Mouse (Mus musculus) E14TG2a.4 (cell line): ENCODE results near the gene 4930402F06Rik.

Source experiments
- CTCF ChIP-seq: conservative IDR thresholded peaks from 2 replicates; pipeline ENCODE4 v1.5.1; 2014; ENCODE audit warnings: low read length
- POU5F1 ChIP-seq: IDR thresholded peaks from 2 replicates; pipeline ENCODE4 v1.6.1; 2014; ENCODE audit warnings: low read length, borderline replicate concordance

DNA sequence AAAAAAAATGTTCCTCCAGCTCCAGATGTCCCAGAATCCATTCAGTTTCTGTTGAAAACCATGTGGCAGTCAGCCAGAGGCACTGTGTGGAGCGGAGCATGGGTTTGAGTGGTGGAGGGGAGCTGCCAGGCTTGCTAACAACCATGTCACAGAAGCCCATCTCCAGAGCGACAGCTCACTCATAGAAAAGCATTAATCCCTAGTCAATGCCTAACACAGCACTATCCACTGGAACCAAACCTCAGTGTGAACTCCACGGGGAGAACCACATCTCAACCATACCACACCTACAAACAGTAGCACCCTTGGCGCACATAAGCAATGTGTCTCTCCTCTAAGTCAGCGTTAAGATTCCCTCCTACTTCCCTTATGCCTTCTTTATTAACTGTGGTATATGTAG lies at the start of gene 4930402F06Rik:
- TF ChIP-seq CTCF (no peak), POU5F1 (no peak)
